Mouse (Mus musculus) macrophage (primary cell): Measurements from ENCODE around the gene Tac2. TPM values are rescaled to one million over a fixed set of nuclear protein-coding genes. Genes with fewer than 3 reads are reported as not detected.

Source experiments
- H3K27ac ChIP-seq: fragments of 350-480 bp; formaldehyde crosslinking; 2 replicates; pipeline ENCODE4 v1.9.0; 2021
- H3K36me3 ChIP-seq: fragments of 350-480 bp; formaldehyde crosslinking; 2 replicates; pipeline ENCODE4 v1.9.0; 2021; ENCODE audit errors: inconsistent target
- H3K4me3 ChIP-seq: fragments of 350-480 bp; formaldehyde crosslinking; 2 replicates; pipeline ENCODE4 v1.9.0; 2021; ENCODE audit errors: inconsistent target
- H3K79me2 ChIP-seq: fragments of 350-480 bp; formaldehyde crosslinking; 2 replicates; pipeline ENCODE4 v1.9.0; 2021; ENCODE audit errors: inconsistent target
- WGBS: methylation state at CpG from one replicate; pipeline ENCODE4 v1.1.7; 2026; ENCODE audit warnings: inconsistent platforms; ENCODE audit not compliant: missing documents; 5-methylcytosine and 5-hydroxymethylcytosine counted together
- polyA plus RNA-seq: library from polyadenylated mRNA; stranded (reverse); fragments of 250-400 nt; gene quantifications from 3 replicates; pipeline ENCODE4 v1.2.4, GENCODE M21; 2018; ENCODE audit warnings: inconsistent platforms

Tac2 gene
- polyA plus RNA-seq, 1 experiment from 2014 or later = not detected

DNA sequence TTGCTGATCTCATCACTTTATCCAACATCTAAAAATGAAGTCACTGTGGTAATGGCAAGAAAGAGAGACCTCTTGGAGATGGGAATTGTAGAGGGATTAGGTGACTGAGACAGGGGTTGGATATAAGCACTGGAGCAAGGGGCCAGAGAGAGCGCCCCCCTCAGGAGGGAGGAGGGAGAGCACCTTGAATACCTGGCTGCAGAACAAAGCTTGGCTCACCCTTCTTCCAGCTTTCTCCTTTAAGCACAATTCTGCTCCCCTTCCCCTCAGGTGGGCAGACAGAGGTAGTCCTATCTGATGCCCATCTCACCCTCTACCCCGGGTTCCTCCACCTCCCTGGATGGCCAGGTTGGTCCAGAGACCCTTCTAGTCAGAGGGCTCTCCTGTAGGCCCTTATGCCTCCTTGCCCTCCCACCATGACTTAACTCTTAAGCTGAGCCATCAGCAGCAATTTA is 19.5 kb upstream of the Tac2 start, which contains the start of gene Myo1a:
Gene Myo1a, plus strand, starts transcription at position 405 of the 455 bp plus-strand sequence.
- Histone ChIP-seq H3K27ac (no peak within 1 kb of the TSS), H3K79me2 (no peaks in the 10 kb centered on the region), H3K4me3 (no peak within 1 kb of the TSS), H3K36me3 (no peaks in the 10 kb centered on the region)
- WGBS = 67% methylated on average over 2 of the region's 2 CpGs

GRCm38 (mm10) chr10:127705783-127706182 is 18.5 kb upstream of the Tac2 start:
- H3K36me3 ChIP-seq = no peaks in the 10 kb centered on the region

DNA sequence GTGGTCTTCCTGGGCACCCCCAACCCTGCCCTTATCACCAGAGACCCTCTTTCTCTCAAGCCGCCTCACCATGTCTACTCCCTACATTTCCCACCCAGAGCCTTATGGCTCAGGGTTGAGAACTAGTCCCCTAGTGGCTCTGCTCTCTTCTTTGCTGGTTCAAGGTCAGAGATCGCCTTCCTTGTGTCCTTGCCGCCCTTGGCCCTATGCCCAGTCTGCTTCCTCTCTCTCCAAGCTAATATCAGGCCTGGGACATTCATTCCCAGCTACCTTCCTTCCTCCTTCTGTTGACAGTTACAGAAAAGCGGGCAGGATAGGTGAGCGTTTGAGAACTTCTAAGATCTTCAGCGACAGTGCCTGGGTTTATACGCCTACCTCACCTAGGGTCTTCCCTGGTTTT is 16.6 kb upstream of the Tac2 start:
- Histone ChIP-seq H3K79me2 (no peaks in the 10 kb centered on the region), H3K4me3 (no peak overlapping the region), H3K36me3 (no peaks in the 10 kb centered on the region), H3K27ac (no peak overlapping the region)
- WGBS = 78% methylated on average over 7 of the region's 7 CpGs

More at GRCm38 (mm10) chr10:127705783-127706182, 18.5 kb upstream of the Tac2 start:
- H3K79me2 ChIP-seq = no peaks in the 10 kb centered on the region
- no peak overlapping the region for H3K27ac ChIP-seq
- no peak overlapping the region for H3K4me3 ChIP-seq
- 55% methylated on average over 4 of the region's 4 CpGs for WGBS

DNA sequence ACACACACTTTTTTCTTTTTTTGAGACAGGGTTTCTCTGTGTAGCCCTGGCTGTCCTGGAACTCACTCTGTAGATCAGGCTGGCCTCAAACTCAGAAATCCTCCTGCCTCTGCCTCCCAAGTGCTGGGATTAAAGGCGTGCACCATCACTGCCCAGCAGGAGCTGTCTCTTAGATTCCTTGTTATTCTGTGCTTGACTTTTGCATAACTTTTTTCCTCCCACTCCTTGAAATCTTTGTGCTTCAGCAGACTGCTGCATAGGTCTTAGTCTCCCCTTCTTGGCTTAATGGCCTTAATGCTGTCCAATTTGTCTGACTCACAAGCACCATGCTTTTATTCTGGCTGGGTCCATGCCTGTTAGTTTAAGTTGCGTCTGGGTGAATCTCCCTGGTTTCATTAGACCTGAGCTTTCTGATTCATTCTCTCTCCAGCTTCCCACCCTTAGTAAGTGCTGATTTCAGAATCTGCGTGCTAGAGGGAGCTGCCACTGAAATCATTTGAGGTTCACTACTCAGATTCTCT is 15.4 kb upstream of the Tac2 start:
- 94% methylated on average over 3 of the region's 3 CpGs for WGBS
- Histone ChIP-seq H3K36me3 (no peaks in the 10 kb centered on the region), H3K79me2 (no peaks in the 10 kb centered on the region)

DNA sequence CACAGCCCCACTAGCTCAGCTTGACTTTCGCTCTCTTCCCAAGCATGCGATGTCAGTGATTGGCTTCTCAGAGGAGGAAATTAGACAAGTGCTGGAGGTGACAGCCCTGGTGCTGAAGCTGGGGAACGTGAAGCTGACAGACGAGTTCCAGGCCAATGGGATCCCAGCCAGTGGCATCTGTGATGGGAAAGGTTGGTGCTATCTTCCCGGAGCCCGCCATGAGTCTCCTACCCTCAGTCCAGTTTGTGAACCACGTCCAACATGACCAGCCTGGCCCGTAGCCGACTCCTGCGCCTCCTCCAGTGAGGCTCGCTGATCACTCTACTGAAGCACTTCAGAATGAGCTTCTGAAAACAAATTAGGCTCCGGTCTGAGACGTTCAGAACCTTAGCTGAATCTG is 13.9 kb upstream of the Tac2 start:
- Histone ChIP-seq H3K4me3 (no peak overlapping the region), H3K27ac (no peak overlapping the region), H3K36me3 (no peaks in the 10 kb centered on the region), H3K79me2 (no peaks in the 10 kb centered on the region)
- 88% methylated on average over 13 of the region's 13 CpGs for WGBS

More for the DNA sequence above, 15.4 kb upstream of the Tac2 start:
- Histone ChIP-seq H3K27ac (no peak overlapping the region), H3K4me3 (no peak overlapping the region)

- H3K79me2 ChIP-seq = no peaks in the 10 kb centered on the region
- H3K36me3 ChIP-seq = no peaks in the 10 kb centered on the region
- no peak overlapping the region for H3K27ac ChIP-seq
- H3K4me3 ChIP-seq = no peak overlapping the region
- 88% methylated on average over 5 of the region's 6 CpGs for WGBS
Observed at GRCm38 (mm10) chr10:127712736-127713135, 11.5 kb upstream of the Tac2 start.

DNA sequence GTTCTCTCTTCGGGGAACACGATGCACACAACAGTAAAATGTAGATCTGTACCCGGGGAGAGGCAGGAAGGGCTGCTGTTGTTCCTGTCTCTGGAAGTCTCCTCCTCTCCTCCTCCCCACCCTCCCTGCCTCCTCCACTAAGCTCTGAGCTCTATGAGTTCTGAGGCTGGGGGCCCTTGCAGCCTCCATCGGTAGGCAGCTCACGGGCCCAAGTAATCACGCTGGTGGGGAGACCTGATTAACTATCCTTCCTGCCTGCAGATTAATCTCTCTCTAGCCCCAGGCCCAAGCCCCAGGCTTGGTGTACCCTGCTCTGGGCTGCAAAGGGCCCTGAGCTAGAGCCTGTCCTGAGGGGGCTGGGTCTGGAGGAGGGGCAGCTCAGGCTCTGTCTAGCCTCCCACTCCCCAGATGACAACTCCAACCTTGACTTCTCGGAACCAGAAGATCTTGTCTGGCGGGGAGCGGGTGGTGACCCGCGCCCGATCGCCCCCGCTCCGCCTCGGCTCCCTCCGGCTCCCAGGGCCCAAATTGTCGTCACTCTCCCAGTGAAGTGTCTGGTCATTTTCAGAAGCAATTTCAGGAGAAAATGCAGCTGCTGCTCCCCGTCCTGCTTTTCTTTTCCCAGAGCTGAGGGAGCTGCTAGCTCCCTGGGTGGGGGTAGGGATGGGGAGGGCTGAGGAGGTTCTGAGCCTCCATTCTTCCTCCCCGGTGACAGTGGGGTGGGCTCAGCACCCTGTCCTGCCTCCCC is 2.4 kb upstream of the Tac2 start:
- no peak overlapping the region for H3K27ac ChIP-seq
- H3K79me2 ChIP-seq = no peaks in the 10 kb centered on the region
- H3K4me3 ChIP-seq = no peak overlapping the region
- no peaks in the 10 kb centered on the region for H3K36me3 ChIP-seq
- 69% methylated on average over 18 of the region's 20 CpGs for WGBS

- H3K4me3 ChIP-seq = no peak overlapping the region
- no peak overlapping the region for H3K27ac ChIP-seq
- 87% methylated on average over 4 of the region's 4 CpGs for WGBS
- H3K79me2 ChIP-seq = no peaks in the 10 kb centered on the region
- H3K36me3 ChIP-seq = no peaks in the 10 kb centered on the region
Observed at GRCm38 (mm10) chr10:127725136-127725535, 858 bp downstream of the Tac2 start.

DNA sequence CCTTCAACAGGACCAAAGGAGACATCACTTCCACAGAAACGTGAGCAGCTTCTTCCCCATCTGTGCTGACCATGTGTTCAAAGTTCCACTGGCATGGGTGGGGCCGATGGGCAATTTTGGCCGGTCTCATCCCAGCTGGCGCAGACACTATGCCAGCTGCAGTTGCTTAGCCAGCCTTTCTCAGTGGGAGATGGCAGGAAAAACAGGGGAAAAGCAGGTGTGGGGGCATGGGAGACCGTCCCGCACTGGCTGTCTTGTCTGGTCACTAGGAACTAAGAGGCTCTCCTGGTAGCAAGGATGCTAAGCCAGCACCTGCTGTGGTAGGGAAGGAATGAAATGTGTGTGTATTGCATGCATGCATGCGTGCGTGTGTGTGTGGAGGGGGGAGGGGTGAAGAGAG is 4.2 kb downstream of the Tac2 start:
- 68% methylated on average over 8 of the region's 8 CpGs for WGBS
- H3K27ac ChIP-seq = no peak overlapping the region
- H3K4me3 ChIP-seq = no peak overlapping the region
- H3K36me3 ChIP-seq = no peaks in the 10 kb centered on the region
- H3K79me2 ChIP-seq = no peaks in the 10 kb centered on the region

- 85% methylated on average over 11 of the region's 11 CpGs for whole genome bisulfite sequencing
- no peak overlapping the region for H3K27ac ChIP-seq
- H3K4me3 ChIP-seq = no peak overlapping the region
- no peaks in the 10 kb centered on the region for H3K79me2 ChIP-seq
- H3K36me3 ChIP-seq = no peaks in the 10 kb centered on the region
Observed at GRCm38 (mm10) chr10:127730285-127730932, 6.1 kb downstream of the Tac2 start.

DNA sequence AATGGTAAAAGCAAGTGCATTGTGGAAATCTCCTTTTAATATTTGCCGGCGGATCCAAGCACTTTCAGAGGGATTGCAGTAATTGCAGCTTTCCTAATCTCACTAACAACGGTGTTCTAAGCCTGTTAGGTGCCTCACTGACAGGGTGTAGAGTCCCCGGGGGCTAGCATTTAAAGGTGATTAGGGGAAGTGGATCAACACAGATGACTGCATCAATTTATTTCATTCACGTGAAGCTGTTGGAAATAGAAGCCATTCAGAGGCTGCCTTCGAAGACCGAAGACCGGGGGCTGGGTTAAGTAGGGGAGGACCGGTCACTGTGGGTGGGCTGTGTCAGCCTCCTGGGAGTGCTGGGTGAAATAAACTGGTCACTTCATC is 6.6 kb downstream of the Tac2 start:
- 68% methylated on average over 9 of the region's 9 CpGs for WGBS
- Histone ChIP-seq H3K4me3 (no peak overlapping the region), H3K79me2 (no peaks in the 10 kb centered on the region), H3K27ac (no peak overlapping the region), H3K36me3 (no peaks in the 10 kb centered on the region)

DNA sequence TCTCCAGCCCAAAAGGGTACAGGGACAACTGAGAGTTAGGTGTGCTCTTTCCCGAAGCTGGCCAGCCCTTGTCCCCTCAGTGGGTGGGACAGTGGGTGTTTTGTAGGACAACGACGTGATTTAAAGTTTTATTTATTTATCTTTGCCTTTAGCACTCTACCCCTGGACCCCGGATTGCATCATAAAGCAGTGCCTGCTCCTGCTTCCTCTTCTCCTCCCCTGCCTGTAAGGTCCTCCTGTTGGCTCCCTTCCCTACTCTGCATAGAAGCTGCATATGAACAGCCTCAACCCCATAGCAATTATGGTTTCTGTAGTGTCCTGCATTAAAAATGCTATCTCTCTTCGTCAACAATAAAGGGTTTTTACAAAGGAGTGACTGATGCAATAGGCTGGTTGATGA is 7.1 kb downstream of the Tac2 start:
- no peaks in the 10 kb centered on the region for H3K79me2 ChIP-seq
- 23% methylated on average over 5 of the region's 5 CpGs for WGBS
- H3K27ac ChIP-seq = no peak overlapping the region

DNA sequence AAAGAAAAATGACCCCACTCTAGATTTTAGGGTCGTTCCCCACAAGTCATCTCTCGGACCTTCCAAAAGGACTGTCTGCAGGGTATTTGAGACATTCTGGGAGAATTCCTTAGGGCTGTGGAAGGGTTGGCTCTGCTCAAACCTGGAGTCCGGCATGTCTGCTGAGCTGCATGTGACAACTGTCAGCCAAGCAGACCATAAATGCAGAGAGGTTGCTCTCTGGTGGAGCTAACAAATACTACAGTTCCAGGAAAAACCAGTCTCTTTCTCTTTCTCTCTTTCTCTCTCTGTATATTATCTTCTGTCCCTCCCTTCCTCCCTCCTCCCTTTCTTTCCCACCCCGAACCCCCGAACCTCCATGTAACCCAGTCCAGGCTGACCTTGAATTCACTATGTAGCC is 10.2 kb downstream of the Tac2 start:
- Histone ChIP-seq H3K4me3 (no peak overlapping the region), H3K79me2 (no peaks in the 10 kb centered on the region), H3K36me3 (no peaks in the 10 kb centered on the region), H3K27ac (no peak overlapping the region)
- WGBS = 75% methylated on average over 5 of the region's 5 CpGs

More for the DNA sequence above, 7.1 kb downstream of the Tac2 start:
- H3K4me3 ChIP-seq = no peak overlapping the region
- no peaks in the 10 kb centered on the region for H3K36me3 ChIP-seq

GRCm38 (mm10) chr10:127736266-127736665 is 12.0 kb downstream of the Tac2 start:
- H3K27ac ChIP-seq = no peak overlapping the region
- H3K79me2 ChIP-seq = peaks cover 13% of the 10 kb centered on the region; the same call in 1 of the 2 replicates
- WGBS = 28% methylated on average over 2 of the region's 2 CpGs
- H3K4me3 ChIP-seq = no peak overlapping the region
- no peaks in the 10 kb centered on the region for H3K36me3 ChIP-seq

GRCm38 (mm10) chr10:127736916-127737315 is 12.6 kb downstream of the Tac2 start:
- H3K79me2 ChIP-seq = peaks cover 20% of the 10 kb centered on the region; the same call in 1 of the 2 replicates
- H3K27ac ChIP-seq = peak overlapping the region; percentile 42
- peaks cover 5% of the 10 kb centered on the region; the same call in 1 of the 2 replicates for H3K36me3 ChIP-seq
- whole genome bisulfite sequencing = 6% methylated on average over 4 of the region's 4 CpGs
- no peak overlapping the region for H3K4me3 ChIP-seq
